In the genomic region with DNA sequence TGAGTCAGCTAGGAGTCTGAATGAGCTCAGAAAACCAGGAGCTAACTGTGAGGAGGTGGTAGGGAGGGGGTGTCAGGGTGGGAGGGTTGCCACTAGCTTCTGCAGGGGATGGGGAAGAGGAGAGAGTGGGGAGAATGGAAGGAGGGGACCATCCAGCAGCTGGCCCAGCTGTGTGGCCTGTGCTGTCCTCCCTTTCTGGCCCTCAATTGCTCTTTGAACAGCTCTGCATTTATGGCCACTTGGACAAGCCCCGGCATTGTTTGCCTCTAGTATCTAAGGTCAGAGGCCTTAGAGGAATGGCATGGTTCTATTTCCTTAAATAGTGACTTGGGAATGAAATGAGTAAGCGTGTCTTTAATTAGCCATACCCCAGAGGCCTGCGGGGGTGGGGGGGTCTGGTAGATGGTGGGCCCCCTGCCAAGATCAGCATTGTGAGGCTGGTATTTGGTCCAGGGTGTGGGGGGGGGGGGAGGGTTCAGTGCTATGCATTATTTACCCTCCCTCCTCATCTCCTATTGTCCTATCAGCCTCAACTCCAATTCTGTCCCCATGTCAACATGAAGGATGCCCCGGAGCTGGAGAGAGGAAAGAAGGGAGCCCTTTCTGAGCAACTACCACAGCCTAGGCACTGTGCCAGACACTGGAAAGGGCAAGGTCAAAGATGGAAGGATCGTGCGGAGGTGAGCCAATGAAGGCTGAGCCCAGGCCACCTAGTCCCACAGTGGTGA, we compare ENCODE assay signal across 9 mouse cellular contexts.
A peak's percentile ranks its signal among the peaks of the same experiment; 100 is the strongest.
DNase-seq lines count a peak whose midpoint lies in the region; ATAC-seq and TF ChIP-seq lines count a peak whose summit lies in the region.
"Had no signal": no experiment of that assay in that cellular context is flagged by ENCODE, and none has a peak within 500 bp of the region (broad histone marks: within the 10 kb centered on the region; RNA-seq: fewer than 3 reads in every experiment).

No protein-coding gene starts in this region.

- no peak overlapping the region for H3K4me3 ChIP-seq in lung, embryonic 16.5 days (ENCODE audit: low read length)
- H3K4me3 ChIP-seq in forebrain, embryonic 10.5 days = no peak overlapping the region
- no peak overlapping the region for H3K4me3 ChIP-seq in intestine, embryonic 15.5 days (replicated peaks)
- no peak overlapping the region for H3K4me3 ChIP-seq in myocyte
- no peak overlapping the region for H3K4me3 ChIP-seq in cerebellum, adult 2 months (replicated peaks; ENCODE audit: insufficient read depth, low read depth, low read length)

- no peak overlapping the region for H3K4me2 ChIP-seq in lung, embryonic 16.5 days (ENCODE audit: low read depth, low read length)
- H3K4me2 ChIP-seq in intestine, embryonic 15.5 days (replicated peaks) = no peak overlapping the region
- peak overlapping the region; percentile 15 for H3K4me2 ChIP-seq in myocyte (ENCODE audit: low read depth)

- H3K9ac ChIP-seq in lung, embryonic 16.5 days (ENCODE audit: low read length) = no peak overlapping the region
- no peak overlapping the region for H3K9ac ChIP-seq in intestine, embryonic 15.5 days

- no peak for TF ChIP-seq CTCF in cerebellum, adult 2 months (IDR thresholded peaks at IDR 0.05; ENCODE audit: borderline replicate concordance, insufficient read depth, low read depth, low read length)

- H3K9me3 ChIP-seq in lung, embryonic 16.5 days (ENCODE audit: control insufficient read depth, low read length) = no peaks in the 10 kb centered on the region
- H3K9me3 ChIP-seq in forebrain, embryonic 10.5 days = no peaks in the 10 kb centered on the region
- H3K9me3 ChIP-seq in intestine, embryonic 15.5 days = no peaks in the 10 kb centered on the region

- H3K27me3 ChIP-seq in lung, embryonic 16.5 days (ENCODE audit: control insufficient read depth, insufficient read depth, low read depth, low read length) = no peaks in the 10 kb centered on the region
- 0 out of 2 replicates have a peak, but pooled peaks cover 6% of the 10 kb centered on the region for H3K27me3 ChIP-seq in forebrain, embryonic 10.5 days (ENCODE audit: poor library complexity, severe bottlenecking)
- H3K27me3 ChIP-seq in intestine, embryonic 15.5 days (replicated peaks) = no peaks in the 10 kb centered on the region
- no peaks in the 10 kb centered on the region for H3K27me3 ChIP-seq in myocyte (ENCODE audit: control insufficient read depth, insufficient read depth, insufficient read length)
- no peaks in the 10 kb centered on the region for H3K27me3 ChIP-seq in cerebellum, adult 2 months (ENCODE audit: control insufficient read depth, insufficient read depth, low read length)

- no peak for DNase-seq in lung, postnatal 4 days
- DNase-seq in forebrain, embryonic 10.5 days (ENCODE audit: extremely low spot score, low spot score) = no peak
- no peak for DNase-seq in spleen, adult 12 weeks (ENCODE audit: low spot score)
- DNase-seq in urinary bladder, postnatal 14 days (ENCODE audit: low spot score) = no peak
- no peak for DNase-seq in cerebellum, adult 2 months

- 11% methylated on average over 6 of the region's 6 CpGs for WGBS in lung, embryonic 16.5 days
- WGBS in forebrain, embryonic 10.5 days = 25% methylated on average over 6 of the region's 6 CpGs
- WGBS in intestine, embryonic 15.5 days = 32% methylated on average over 6 of the region's 6 CpGs
- 25% methylated on average over 6 of the region's 6 CpGs for WGBS in cerebellum, adult 2 months

- peak; percentile 68 for ATAC-seq in lung, embryonic 16.5 days (ENCODE audit: low read depth)
- peak; percentile 81 for ATAC-seq in intestine, embryonic 15.5 days

- H3K27ac ChIP-seq in lung, embryonic 16.5 days (ENCODE audit: low read length) = 0 out of 2 replicates have a peak overlapping the region, but pooled peaks have one; percentile 33
- peak overlapping the region; percentile 69 for H3K27ac ChIP-seq in forebrain, embryonic 10.5 days
- H3K27ac ChIP-seq in intestine, embryonic 15.5 days = peak overlapping the region; percentile 18; the same call in 1 of the 2 replicates
- no peak overlapping the region for H3K27ac ChIP-seq in cerebellum, adult 2 months (ENCODE audit: insufficient read depth, low read length)
- H3K27ac ChIP-seq: macrophage had no signal

- H3K79me2 ChIP-seq in myocyte (ENCODE audit: control insufficient read depth, insufficient read depth) = no peaks in the 10 kb centered on the region

- H3ac ChIP-seq in myocyte (ENCODE audit: control insufficient read depth, insufficient read length) = no peak overlapping the region

- TF ChIP-seq POLR2A in myocyte (IDR thresholded peaks at IDR 0.05; ENCODE audit: insufficient read length, low read depth) = no peak
- no peak for TF ChIP-seq POLR2A in cerebellum, adult 2 months (IDR thresholded peaks at IDR 0.05; ENCODE audit: borderline replicate concordance, insufficient read depth, low read length)

- no peaks in the 10 kb centered on the region for H3K36me3 ChIP-seq in lung, embryonic 16.5 days (ENCODE audit: control insufficient read depth, insufficient read depth, low read length)
- H3K36me3 ChIP-seq in forebrain, embryonic 10.5 days (replicated peaks) = no peaks in the 10 kb centered on the region
- no peaks in the 10 kb centered on the region for H3K36me3 ChIP-seq in intestine, embryonic 15.5 days
- H3K36me3 ChIP-seq in myocyte (ENCODE audit: control insufficient read depth, insufficient read depth) = no peaks in the 10 kb centered on the region

- H3K4me1 ChIP-seq in lung, embryonic 16.5 days (replicated peaks; ENCODE audit: control insufficient read depth, insufficient read depth, low read length) = peaks cover 16% of the 10 kb centered on the region
- H3K4me1 ChIP-seq in forebrain, embryonic 10.5 days = peaks cover 45% of the 10 kb centered on the region
- H3K4me1 ChIP-seq in intestine, embryonic 15.5 days (replicated peaks) = peaks cover 25% of the 10 kb centered on the region
- no peaks in the 10 kb centered on the region for H3K4me1 ChIP-seq in cerebellum, adult 2 months (ENCODE audit: control insufficient read depth, insufficient read depth, low read length)

TF ChIP-seq in myocyte, 11 proteins besides CTCF, POLR2A, EP300 and RAD21:
- TF ChIP-seq REST (IDR thresholded peaks at IDR 0.05; ENCODE audit: insufficient read depth, insufficient read length) (no peak), TCF12 (IDR thresholded peaks at IDR 0.05; ENCODE audit: insufficient read depth, poor library complexity, severe bottlenecking) (no peak), MYOD1 (IDR thresholded peaks at IDR 0.05; ENCODE audit: control insufficient read depth in 1 of 3, insufficient read length in 2 of 3, low read depth in 2 of 3) (peak in 2 of 3 experiments; percentile 14 to 70), E2F4 (IDR thresholded peaks at IDR 0.05; ENCODE audit: insufficient read depth) (no peak), TCF3 (IDR thresholded peaks at IDR 0.05; ENCODE audit: insufficient read length, low read depth) (no peak), SRF (IDR thresholded peaks at IDR 0.05; ENCODE audit: control insufficient read depth, insufficient read length, low read depth) (no peak), MYOG (IDR thresholded peaks at IDR 0.05; ENCODE audit: control insufficient read depth in 1 of 3, insufficient read depth in 1 of 3, insufficient read length in 2 of 3, low read depth in 2 of 3) (peak in 1 of 3 experiments; percentile 24), POLR2AphosphoS2 (IDR thresholded peaks at IDR 0.05; ENCODE audit: insufficient read length, low read depth) (no peak)
